Mouse (Mus musculus): ENCODE measurements around the gene Odf3l1. TPM values are rescaled to one million over a fixed set of nuclear protein-coding genes. Genes with fewer than 3 reads are reported as not detected.

Gene Odf3l1
- polyA plus RNA-seq, 1 experiment from 2014 or later: 0.35 TPM

DNA sequence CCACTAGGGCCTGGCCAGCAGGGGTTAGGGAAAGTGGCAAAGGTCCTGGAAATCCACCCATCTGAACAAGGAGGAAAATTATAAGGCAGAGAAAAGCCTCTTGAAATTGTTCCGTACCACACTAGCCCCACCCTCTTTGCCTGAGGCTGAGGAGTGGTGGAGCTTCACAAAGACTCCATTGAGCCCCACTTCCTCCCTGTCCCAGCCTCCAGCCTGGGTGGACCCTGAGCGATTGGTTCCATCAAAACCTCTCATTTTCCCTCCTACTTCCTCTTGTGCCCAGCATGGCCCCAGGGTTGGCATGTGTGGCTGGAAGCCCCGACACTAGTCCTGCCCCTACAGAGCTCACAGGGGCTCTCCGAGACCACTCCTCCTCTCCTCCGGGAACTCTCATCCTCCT, 12.8 kb upstream of the Odf3l1 start:
- Histone ChIP-seq H3K4me1 (peaks cover 41% of the 10 kb centered on the region), H3K9me3 (replicated peaks) (no peaks in the 10 kb centered on the region), H3K27ac (0 out of 2 replicates have a peak overlapping the region, but pooled peaks have one; percentile 51), H3K36me3 (no peaks in the 10 kb centered on the region), H3K4me3 (no peak overlapping the region), H3K27me3 (ENCODE audit: low read depth, poor library complexity, severe bottlenecking) (peaks cover 4% of the 10 kb centered on the region; the same call in 1 of the 2 replicates)
- DNase-seq (ENCODE audit: low spot score): no peak
- 79% methylated on average over 5 of the region's 5 CpGs for WGBS

- WGBS: 51% methylated on average over 9 of the region's 9 CpGs
- peaks cover 4% of the 10 kb centered on the region; the same call in 1 of the 2 replicates for H3K27me3 ChIP-seq (ENCODE audit: low read depth, poor library complexity, severe bottlenecking)
- no peak for DNase-seq (ENCODE audit: low spot score)
- no peak overlapping the region for H3K4me3 ChIP-seq
- no peaks in the 10 kb centered on the region for H3K9me3 ChIP-seq (replicated peaks)
- H3K4me1 ChIP-seq: peaks cover 40% of the 10 kb centered on the region
- no peaks in the 10 kb centered on the region for H3K36me3 ChIP-seq
- H3K27ac ChIP-seq: 0 out of 2 replicates have a peak overlapping the region, but pooled peaks have one; percentile 1
Measured at GRCm38 (mm10) chr9:56876784-56877183, 12.3 kb upstream of the Odf3l1 start.

- no peak for DNase-seq (ENCODE audit: low spot score)
- Histone ChIP-seq H3K36me3 (no peaks in the 10 kb centered on the region), H3K9me3 (replicated peaks) (no peaks in the 10 kb centered on the region), H3K27me3 (ENCODE audit: low read depth, poor library complexity, severe bottlenecking) (no peaks in the 10 kb centered on the region), H3K4me3 (no peak overlapping the region), H3K4me1 (peaks cover 55% of the 10 kb centered on the region), H3K27ac (no peak overlapping the region)
- WGBS: 86% methylated on average over 1 of the region's 1 CpGs
Measured at GRCm38 (mm10) chr9:56873097-56873496, 8.6 kb upstream of the Odf3l1 start.

DNA sequence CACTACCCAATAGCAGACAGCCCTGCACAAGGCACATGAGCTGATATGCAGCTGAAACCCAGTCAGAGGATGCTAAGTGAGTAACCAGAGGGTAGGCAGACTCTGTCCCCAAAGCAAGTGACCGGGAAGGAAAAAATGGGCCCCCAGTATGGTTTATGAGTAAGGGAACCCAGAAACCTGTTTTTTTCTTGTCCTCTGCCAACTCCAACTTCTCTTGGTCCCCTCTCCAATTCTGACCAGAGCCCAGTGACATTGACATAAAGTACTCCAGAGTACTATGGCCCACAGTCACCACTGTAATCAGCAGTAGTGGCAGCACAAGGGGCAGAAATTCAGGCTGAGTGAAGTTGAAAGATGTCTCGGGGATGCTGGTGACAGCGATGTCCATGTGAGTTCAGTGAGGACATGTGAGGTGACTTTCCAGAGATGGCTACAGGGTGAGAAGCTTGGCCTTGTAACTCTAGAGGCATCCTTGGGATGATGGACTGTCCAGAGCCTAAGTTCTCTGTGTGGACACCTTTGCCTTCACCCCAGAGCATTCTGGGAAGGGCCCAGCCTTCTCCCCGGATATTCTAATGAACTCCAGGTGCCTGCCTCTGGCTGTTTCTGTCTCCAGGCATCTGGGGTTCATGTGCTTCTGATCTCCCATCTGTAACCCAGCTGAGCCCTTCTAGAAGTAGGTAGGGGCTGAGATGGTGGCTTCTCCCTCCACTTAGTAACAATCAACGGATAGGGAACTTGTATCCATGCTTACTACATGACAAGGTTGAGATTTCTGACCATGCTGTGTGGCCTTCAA, 7.8 kb upstream of the Odf3l1 start:
- Histone ChIP-seq H3K4me1 (peaks cover 63% of the 10 kb centered on the region), H3K27ac (no peak overlapping the region), H3K36me3 (no peaks in the 10 kb centered on the region), H3K4me3 (no peak overlapping the region), H3K27me3 (ENCODE audit: low read depth, poor library complexity, severe bottlenecking) (no peaks in the 10 kb centered on the region), H3K9me3 (replicated peaks) (no peaks in the 10 kb centered on the region)
- DNase-seq (ENCODE audit: low spot score): no peak
- WGBS: 68% methylated on average over 5 of the region's 5 CpGs

DNA sequence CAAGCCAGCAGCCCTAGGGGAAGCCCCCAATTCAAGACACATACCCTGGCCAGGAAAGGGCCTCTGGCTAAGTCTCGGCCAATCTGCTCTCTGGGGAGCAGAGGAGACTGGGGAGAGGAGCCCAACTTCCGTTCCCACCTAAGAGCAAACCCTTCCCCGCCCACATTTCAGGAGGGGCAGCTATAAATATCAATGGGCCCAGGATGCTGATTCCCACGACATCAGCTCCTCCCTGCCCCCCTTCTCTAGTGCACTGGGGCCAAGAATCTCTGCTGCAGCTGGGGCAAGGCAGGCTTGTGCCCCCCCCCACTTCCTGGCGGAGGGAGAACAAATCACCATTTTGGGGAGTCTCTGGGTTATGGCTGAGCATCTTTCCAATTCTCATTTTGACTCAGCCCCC, 6.7 kb upstream of the Odf3l1 start:
- no peak overlapping the region for H3K4me3 ChIP-seq
- WGBS: 47% methylated on average over 5 of the region's 5 CpGs
- H3K4me1 ChIP-seq: peaks cover 68% of the 10 kb centered on the region
- 0 out of 2 replicates have a peak overlapping the region, but pooled peaks have one; percentile 7 for H3K27ac ChIP-seq
- no peaks in the 10 kb centered on the region for H3K9me3 ChIP-seq (replicated peaks)
- H3K27me3 ChIP-seq (ENCODE audit: low read depth, poor library complexity, severe bottlenecking): peaks cover 10% of the 10 kb centered on the region; the same call in 1 of the 2 replicates
- no peaks in the 10 kb centered on the region for H3K36me3 ChIP-seq
- DNase-seq (ENCODE audit: low spot score): no peak

DNA sequence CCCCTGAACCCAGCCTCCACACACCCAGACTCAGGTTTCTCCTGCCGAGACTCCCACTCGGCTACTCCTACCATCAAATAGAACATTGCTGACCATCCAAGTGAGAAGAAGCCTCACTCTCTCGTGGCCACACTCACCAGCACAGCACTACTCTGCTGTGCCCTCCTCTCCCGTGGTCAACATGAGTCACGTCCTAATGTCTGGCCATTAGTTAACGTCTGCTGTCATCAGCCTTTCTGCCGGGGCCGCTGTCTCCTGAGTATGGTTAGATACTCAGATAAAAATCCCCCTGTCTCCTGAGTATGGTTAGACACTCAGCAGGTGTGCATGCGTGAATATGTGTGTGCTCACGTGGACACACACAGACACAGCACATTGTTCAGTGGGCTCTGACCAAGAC, 6.3 kb upstream of the Odf3l1 start:
- Histone ChIP-seq H3K36me3 (no peaks in the 10 kb centered on the region), H3K9me3 (replicated peaks) (no peaks in the 10 kb centered on the region), H3K4me1 (peaks cover 73% of the 10 kb centered on the region), H3K27ac (0 out of 2 replicates have a peak overlapping the region, but pooled peaks have one; percentile 7), H3K27me3 (ENCODE audit: low read depth, poor library complexity, severe bottlenecking) (peaks cover 14% of the 10 kb centered on the region), H3K4me3 (no peak overlapping the region)
- no peak for DNase-seq (ENCODE audit: low spot score)
- 67% methylated on average over 10 of the region's 10 CpGs for WGBS

GRCm38 (mm10) chr9:56869552-56869951, 5.1 kb upstream of the Odf3l1 start:
- no peak overlapping the region for H3K4me3 ChIP-seq
- 79% methylated on average over 13 of the region's 13 CpGs for WGBS
- no peaks in the 10 kb centered on the region for H3K9me3 ChIP-seq (replicated peaks)
- peaks cover 85% of the 10 kb centered on the region for H3K4me1 ChIP-seq
- no peaks in the 10 kb centered on the region for H3K36me3 ChIP-seq
- peaks cover 21% of the 10 kb centered on the region for H3K27me3 ChIP-seq (ENCODE audit: low read depth, poor library complexity, severe bottlenecking)
- no peak for DNase-seq (ENCODE audit: low spot score)
- H3K27ac ChIP-seq: no peak overlapping the region

- Histone ChIP-seq H3K9me3 (replicated peaks) (no peaks in the 10 kb centered on the region), H3K27me3 (ENCODE audit: low read depth, poor library complexity, severe bottlenecking) (peaks cover 26% of the 10 kb centered on the region), H3K36me3 (no peaks in the 10 kb centered on the region), H3K27ac (peak overlapping the region; percentile 67), H3K4me1 (peaks cover 95% of the 10 kb centered on the region), H3K4me3 (peak overlapping the region; percentile 18; the same call in 1 of the 2 replicates)
- 64% methylated on average over 6 of the region's 6 CpGs for WGBS
- DNase-seq (ENCODE audit: low spot score): no peak
Measured at GRCm38 (mm10) chr9:56868292-56868691, 3.8 kb upstream of the Odf3l1 start.

GRCm38 (mm10) chr9:56866430-56866829, 2.0 kb upstream of the Odf3l1 start:
- Histone ChIP-seq H3K36me3 (no peaks in the 10 kb centered on the region), H3K4me1 (peaks cover 84% of the 10 kb centered on the region), H3K4me3 (no peak overlapping the region), H3K9me3 (replicated peaks) (no peaks in the 10 kb centered on the region), H3K27me3 (ENCODE audit: low read depth, poor library complexity, severe bottlenecking) (peaks cover 26% of the 10 kb centered on the region), H3K27ac (no peak overlapping the region)
- DNase-seq (ENCODE audit: low spot score): no peak
- WGBS: 85% methylated on average over 5 of the region's 5 CpGs

DNA sequence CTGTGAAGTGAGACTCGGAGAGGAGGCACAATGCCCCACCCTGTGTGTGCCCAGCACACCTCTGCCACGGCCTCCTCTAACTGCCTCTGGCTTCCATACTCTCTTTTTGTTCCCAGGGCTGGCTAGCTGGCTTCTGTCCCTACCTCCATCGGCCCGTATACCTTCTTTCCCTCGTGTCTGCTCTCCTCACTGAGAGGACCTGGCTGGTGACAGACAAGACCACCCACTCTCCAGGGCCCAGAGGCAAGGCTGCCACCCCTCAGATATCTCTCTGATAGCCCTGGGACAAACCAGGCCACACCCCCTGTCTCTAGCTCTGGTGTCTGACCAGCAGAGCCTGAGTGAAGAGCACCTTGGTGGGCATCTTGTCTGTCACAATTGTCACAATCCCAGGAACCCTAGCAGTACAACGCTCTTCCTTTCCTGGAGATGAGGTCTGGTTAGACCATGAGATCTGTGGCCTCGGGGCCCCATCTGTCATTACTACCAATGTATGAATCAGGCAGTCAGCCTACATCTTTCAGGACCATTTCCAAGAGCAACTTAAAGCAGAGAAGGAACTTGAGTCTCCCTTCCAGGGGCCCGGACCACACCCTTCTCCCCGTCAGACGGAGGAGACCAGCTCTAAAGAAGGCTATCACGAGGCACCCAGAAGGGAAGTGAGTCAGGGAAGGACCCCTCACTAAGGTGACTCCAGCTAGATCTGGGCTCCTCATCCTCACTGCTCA, 1.4 kb upstream of the Odf3l1 start:
- WGBS: 73% methylated on average over 11 of the region's 11 CpGs
- H3K4me1 ChIP-seq: peaks cover 79% of the 10 kb centered on the region
- peak overlapping the region; percentile 52 for H3K4me3 ChIP-seq
- no peaks in the 10 kb centered on the region for H3K9me3 ChIP-seq (replicated peaks)
- DNase-seq (ENCODE audit: low spot score): no peak
- peaks cover 29% of the 10 kb centered on the region for H3K27me3 ChIP-seq (ENCODE audit: low read depth, poor library complexity, severe bottlenecking)
- peak overlapping the region; percentile 77 for H3K27ac ChIP-seq
- H3K36me3 ChIP-seq: no peaks in the 10 kb centered on the region

- Histone ChIP-seq H3K27me3 (ENCODE audit: low read depth, poor library complexity, severe bottlenecking) (peaks cover 35% of the 10 kb centered on the region), H3K9me3 (replicated peaks) (no peaks in the 10 kb centered on the region), H3K36me3 (no peaks in the 10 kb centered on the region), H3K4me3 (peak within 1 kb of the TSS; percentile 52), H3K4me1 (peaks cover 75% of the 10 kb centered on the region), H3K27ac (peak within 1 kb of the TSS; percentile 77)
- DNase-seq (ENCODE audit: low spot score): peak; percentile 80
- 1% methylated on average over 24 of the region's 24 CpGs for WGBS
Measured at GRCm38 (mm10) chr9:56864832-56865231, 353 bp upstream of the Odf3l1 start, which contains the start of gene Cspg4. Cspg4 (plus strand) TSS chr9:56865033.

GRCm38 (mm10) chr9:56862863-56863262, 1.6 kb downstream of the Odf3l1 start:
- Histone ChIP-seq H3K36me3 (no peaks in the 10 kb centered on the region), H3K27me3 (ENCODE audit: low read depth, poor library complexity, severe bottlenecking) (peaks cover 38% of the 10 kb centered on the region), H3K4me3 (no peak overlapping the region), H3K27ac (no peak overlapping the region), H3K4me1 (peaks cover 57% of the 10 kb centered on the region), H3K9me3 (replicated peaks) (no peaks in the 10 kb centered on the region)
- WGBS: 73% methylated on average over 2 of the region's 2 CpGs
- DNase-seq (ENCODE audit: low spot score): no peak
